Mouse (Mus musculus) kidney, adult 9 months (tissue): ENCODE results near the gene Amh.

ENCODE experiments used
- DNase-seq: peaks from one replicate; pipeline ENCODE4 v3.0.0; 2022

Amh gene

DNA sequence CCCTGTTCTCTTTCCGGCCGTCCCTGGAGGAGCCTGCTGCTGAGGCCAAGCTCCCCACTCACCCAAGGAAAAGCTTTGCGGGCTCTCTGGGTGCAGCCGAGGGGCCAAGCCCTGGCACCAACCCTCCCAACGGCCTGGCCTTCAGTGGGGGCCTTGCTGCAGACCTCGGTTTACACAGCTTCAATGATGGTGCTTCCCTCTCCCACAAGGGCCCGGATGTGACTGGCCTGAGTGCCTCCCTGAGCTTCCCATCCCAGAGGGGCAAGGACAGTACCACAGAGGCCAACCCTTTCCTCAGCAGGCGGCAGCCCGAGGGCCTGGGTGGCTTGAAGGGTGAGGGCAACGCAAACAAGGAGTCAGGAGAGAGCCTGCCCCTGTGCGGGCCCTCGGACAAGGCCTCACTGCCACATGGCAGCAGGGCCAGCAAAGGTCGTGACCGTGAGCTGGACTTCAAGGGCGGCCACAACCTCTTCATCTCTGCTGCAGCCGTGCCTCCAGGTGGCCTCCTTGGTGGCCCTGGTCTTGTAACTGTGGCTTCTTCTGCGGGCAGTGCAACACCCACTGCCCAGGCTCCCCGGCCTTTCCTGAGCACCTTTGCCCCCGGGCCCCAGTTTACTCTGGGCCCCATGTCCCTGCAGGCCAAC is 14.2 kb upstream of the Amh start:
- no peak for DNase-seq

GRCm38 (mm10) chr10:80791476-80792174 is 13.4 kb upstream of the Amh start:
- DNase-seq, result no peak

DNA sequence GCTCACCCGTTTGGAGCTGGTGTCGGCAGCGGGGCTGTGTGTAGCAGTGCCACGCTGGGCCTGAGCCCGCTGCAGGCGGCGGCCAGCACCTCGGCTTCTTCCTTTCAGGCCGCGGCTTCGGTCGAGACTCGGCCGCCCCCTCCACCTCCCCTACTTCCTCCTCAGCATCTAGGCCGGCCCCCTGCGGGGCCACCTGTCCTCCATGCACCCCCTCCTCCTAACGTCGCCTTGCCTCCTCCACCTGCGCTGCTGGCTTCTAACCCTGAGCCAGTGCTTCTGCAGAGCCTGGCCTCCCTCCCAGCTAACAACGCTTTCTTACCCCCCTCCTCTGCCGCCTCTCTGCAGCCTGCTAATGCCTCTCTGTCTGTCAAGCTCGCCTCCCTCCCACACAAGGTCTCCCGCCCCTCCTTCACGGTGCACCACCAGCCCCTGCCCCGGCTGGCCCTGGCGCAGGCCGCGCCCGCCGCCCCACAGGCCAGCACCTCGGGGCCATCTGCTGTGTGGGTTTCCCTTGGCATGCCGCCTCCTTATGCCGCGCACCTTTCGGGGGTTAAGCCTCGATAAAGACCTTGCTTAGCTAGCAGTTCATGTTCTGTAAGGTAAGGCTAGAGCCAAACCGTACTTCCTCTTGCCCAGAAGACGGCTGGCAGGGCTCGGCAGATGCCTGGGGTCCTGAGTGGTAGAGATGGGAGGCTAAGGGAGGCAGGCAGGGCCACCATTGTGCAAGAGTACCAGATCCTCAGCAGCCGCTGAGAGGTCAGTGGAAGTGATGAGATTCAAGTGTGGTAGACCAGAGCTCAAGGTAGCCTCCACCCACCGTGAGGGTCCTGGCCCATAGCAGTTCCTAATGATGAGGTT is 12.6 kb upstream of the Amh start:
- no peak for DNase-seq

DNA sequence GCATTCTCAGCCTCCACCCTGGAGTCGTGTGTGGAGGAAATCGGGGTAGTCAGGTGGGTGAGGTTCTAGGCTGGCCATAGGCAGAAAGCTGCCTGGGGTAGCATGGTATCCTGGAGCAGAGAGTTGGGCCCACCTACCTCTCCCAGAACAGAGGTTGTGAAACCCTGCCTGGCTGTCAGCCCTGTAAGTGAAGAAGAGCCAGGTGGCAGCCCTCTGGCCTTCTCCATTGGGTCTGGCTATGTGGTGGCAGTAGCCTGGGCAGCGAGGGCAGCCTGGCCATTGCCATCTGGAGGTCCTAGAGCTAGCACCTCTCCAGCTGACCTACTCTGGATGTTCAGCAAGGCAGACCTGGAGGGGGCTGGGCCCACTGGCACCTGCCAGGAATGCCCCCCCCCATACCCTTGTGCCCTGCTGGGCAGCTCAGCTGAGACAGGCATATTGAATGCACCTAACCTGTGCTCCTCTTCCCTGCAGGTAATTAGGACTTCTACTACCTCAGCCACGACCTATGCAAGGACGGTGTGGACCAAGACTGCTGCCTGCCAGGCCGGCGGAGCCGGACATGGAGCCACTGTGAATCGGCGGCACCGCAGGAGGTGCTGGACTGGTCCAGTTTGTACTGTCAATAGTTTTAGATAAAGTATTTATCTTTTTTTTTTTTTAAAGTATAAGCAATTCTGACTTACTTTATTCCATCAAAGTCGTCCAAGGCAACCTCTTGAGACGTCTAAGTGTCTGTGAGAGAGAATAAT is 11.8 kb upstream of the Amh start:
- DNase-seq, result no peak

GRCm38 (mm10) chr10:80793803-80794202 is 11.2 kb upstream of the Amh start:
- no peak for DNase-seq

- no peak for DNase-seq
Measured at GRCm38 (mm10) chr10:80794750-80795149, 10.3 kb upstream of the Amh start.

DNA sequence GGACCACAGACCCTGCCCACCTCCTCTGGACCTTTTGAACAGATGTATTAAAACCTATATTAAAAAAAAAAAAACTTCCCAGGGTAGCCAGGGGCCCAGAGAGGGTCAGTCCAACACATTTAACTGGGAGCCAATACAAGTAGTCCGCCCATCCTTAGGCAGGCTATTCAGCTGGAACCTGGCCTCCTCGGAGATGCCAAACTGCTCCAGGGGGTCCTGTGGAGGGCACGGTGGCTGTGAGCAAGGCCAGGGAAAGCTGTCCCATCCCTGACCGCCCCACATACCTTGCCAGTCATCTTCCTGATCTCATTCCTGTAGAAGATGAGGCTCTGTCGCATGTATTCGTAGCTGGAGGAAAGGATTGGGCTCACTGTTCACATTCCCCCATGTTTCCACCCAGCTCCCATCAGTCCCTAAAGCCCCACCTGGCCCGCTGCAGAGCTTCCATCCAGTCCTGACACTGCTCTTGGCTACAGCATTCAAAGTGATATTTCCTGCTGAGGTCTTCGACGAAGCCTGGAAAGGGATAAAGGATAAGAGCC is 8.7 kb upstream of the Amh start:
- DNase-seq, result no peak

DNA sequence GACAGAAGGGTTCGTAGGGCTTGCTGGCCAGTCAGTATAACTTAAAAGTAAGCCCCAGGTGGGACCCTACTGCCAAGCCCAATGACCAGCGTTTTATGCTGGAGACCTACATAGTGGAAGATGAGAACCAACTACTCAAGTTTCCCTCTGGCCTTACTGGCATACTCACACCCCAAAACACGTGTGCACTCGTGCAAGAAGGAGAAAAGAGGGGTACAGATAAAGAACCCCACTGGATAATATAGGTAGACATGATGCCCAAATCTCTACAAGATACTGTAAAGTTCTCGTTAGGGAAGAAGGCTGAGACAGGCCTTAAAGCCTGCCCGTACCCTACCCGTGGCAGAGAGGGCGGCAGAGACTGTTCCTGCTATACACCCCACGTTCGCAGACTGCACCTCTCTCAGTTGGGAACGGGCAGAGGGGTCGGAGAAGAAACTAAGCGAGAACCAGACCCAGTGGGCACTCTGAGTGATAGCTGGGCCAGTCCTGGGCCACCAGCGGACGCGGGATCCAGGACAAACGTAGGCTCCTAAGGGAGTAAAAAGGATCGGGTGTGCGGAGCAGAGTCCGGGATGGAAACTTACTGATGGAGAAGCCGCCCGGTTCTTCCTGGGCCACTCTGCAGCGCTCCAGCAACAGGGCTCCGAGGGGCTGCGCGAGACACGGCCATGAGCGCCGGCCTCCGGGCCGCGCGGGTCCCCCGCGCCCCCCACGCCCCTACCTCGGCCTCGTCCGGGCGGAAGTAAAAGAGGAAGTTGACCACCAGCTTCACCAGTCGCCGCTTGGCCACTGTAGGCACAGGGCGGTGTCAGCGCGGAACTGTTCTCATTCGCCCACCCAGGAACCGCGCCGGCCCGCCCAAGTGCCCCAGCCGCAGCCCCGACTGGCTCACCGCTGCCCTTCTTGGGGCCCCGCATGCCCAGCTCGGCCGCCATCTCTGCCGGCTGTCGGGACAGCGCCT is 7.6 kb upstream of the Amh start:
- no peak for DNase-seq

DNA sequence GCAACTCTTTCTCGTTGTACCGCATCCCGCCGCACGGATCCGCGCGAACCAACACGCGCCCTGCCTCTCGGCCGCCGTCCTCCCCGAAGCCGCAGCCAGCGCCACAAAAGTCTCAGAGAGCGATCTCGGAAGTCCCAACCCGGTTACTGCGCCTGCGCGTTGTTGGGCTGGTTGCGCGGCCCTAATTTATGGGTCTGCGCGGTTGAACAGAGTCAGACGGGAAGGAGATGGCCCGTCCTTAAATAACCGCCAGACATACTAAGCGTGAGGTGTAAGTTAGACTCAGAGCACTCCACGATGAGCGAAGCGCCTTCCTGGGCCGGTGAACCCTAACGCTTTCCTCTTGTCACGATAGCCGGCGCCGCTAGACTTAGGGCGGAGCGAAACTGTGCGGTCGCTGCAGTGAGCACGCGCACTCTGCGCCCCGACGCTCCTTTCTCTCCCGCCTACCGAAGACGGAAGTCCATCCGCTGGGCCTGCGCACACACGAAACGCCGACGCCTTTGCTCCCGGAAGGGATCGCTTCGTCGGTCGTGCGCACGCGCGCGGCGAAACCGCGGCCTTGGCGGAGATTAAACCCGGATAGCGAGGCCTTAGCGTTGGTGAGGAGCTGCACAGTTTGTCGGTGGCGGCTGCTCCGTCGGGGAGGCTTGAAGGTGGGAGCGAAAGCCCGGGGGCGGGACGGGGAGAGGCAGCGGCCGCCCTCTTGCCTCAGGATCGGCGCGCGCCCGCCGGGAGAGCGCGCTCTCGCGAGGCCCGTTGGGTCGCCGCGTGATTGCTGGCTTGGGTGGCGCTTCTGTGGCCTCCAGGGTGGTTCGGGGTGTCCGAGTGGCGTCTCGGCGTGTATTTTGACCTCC is 6.7 kb upstream of the Amh start, which contains the start of the genes Sf3a2 and Plekhj1:
Gene Sf3a2 (plus strand): TSS at position 49 of the 857 bp plus-strand sequence.
Gene Plekhj1 (minus strand): TSS at position 477 of the 857 bp plus-strand sequence.
- peak; percentile 95 for DNase-seq

- no peak for DNase-seq
Measured at GRCm38 (mm10) chr10:80799070-80799566, 5.9 kb upstream of the Amh start.

- no peak for DNase-seq
Measured at GRCm38 (mm10) chr10:80802204-80802912, 2.7 kb upstream of the Amh start.

GRCm38 (mm10) chr10:80802996-80803395 is 2.0 kb upstream of the Amh start:
- no peak for DNase-seq

DNA sequence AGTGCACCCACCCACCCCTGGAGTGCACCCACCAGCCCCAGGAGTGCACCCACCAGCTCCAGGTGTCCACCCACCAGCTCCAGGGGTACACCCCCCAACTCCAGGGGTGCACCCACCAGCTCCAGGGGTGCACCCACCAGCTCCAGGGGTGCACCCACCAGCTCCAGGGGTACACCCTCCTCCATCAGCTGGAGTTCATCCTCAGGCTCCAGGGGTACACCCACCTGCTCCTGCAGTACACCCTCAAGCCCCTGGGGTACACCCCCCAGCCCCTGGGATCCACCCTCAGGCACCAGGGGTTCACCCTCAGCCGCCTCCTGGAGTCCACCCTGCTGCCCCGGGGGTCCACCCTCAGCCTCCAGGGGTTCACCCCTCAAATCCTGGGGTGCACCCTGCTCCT is 703 bp upstream of the Amh start:
- DNase-seq, result no peak

- DNase-seq, result no peak
Measured at GRCm38 (mm10) chr10:80805322-80805721, 279 bp downstream of the Amh start.

DNA sequence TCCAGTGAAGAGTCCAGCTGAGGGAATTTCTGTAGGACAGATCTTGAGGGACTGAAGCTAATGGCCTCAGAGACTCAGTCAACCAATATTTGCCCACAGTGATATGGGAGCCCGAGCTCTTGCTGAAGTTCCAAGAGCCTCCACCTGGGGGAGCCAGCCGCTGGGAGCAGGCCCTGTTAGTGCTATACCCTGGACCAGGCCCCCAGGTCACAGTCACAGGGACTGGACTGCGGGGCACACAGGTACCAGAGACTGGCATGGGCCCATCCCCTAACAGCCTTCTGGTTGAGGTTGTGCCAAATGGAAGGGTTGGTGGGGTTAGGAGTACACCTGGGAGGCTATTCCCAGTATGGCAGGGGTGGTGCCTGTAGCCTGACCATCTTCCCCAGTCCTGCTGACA is 882 bp downstream of the Amh start:
- DNase-seq, result peak; percentile 75

GRCm38 (mm10) chr10:80806341-80807056 is 1.5 kb downstream of the Amh start:
- DNase-seq, result no peak

DNA sequence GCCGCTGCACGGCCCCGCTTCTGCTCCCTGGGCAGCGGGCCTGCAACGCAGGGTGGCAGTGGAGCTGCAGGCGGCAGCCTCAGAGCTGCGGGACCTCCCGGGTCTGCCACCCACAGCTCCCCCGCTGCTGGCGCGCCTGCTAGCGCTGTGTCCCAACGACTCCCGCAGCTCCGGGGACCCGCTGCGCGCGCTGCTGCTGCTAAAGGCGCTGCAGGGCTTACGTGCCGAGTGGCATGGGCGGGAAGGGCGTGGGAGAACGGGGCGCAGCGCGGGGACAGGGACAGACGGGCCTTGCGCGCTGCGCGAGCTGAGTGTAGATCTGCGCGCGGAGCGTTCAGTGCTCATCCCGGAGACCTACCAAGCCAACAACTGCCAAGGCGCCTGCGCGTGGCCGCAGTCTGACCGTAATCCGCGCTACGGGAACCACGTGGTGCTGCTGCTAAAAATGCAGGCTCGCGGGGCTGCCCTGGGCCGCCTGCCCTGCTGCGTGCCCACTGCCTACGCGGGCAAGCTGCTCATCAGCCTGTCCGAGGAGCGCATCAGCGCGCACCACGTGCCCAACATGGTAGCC is 2.1 kb downstream of the Amh start:
- DNase-seq, result peak; percentile 65
